Mouse (Mus musculus): Measurements from ENCODE around the gene Prkg1.

DNA sequence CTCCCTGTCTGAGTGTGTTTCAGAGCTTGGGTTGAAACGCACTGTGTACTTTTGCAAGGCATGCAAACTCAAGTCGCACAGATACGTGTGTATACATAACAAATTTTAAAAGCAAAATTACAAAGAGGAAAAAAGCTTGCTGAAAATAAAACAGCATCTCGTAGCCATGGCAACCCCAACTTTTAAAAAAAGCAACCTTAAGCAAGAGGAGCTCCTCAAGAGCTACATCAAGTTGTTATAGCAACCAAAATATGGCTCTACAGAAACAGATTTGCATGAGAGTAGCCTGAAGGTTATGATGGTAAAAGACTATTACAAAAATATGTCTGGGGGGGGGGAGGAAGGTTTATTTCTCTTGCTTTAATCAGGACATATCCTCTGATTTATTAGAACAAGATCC lies 584.1 kb downstream of the Prkg1 start:
- TF ChIP-seq CTCF (IDR thresholded peaks at IDR 0.05 in 2 of 3, conservative IDR thresholded peaks at IDR 0.05 in 1 of 3; ENCODE audit: control insufficient read depth in 1 of 3, insufficient read depth in 1 of 3, low read depth in 2 of 3, low read length in 3 of 3, poor library complexity in 1 of 3, severe bottlenecking in 1 of 3), result no peak
- TF ChIP-seq MYB (IDR thresholded peaks at IDR 0.05; ENCODE audit: low read depth, low read length), result no peak
- no peak for TF ChIP-seq ZNF384 (IDR thresholded peaks at IDR 0.05; ENCODE audit: low read depth, low read length)
- no peak for TF ChIP-seq POLR2A (IDR thresholded peaks at IDR 0.05; ENCODE audit: control insufficient read depth in 1 of 2, insufficient read depth in 1 of 2, low read depth in 1 of 2, low read length in 2 of 2, poor library complexity in 1 of 2)
- no peak for TF ChIP-seq EP300 (IDR thresholded peaks at IDR 0.05; ENCODE audit: low read depth in 1 of 2, low read length in 2 of 2)
- TF ChIP-seq USF2 (IDR thresholded peaks at IDR 0.05; ENCODE audit: borderline replicate concordance in 1 of 2, insufficient read depth in 1 of 2, low read depth in 1 of 2, low read length in 2 of 2), result no peak
- TF ChIP-seq BHLHE40 (IDR thresholded peaks at IDR 0.05; ENCODE audit: borderline replicate concordance, low read depth, low read length), result no peak
- TF ChIP-seq GATA1 (IDR thresholded peaks at IDR 0.05; ENCODE audit: low read depth, low read length), result no peak

Data from MEL (cell line).